Mouse (Mus musculus) heart, postnatal 14 days (tissue): ENCODE results near the gene Rarb. TPM values are rescaled to one million over a fixed set of nuclear protein-coding genes. Genes with fewer than 3 reads are reported as not detected.
A peak's percentile ranks its signal among the peaks of the same experiment; 100 is the strongest.

Experiments used
- DNase-seq, 2 experiments: peaks; one replicate each; pipeline ENCODE4 v3.0.0; 2021 to 2022
- intact Hi-C: fragments of 180-260 bp; cut with DNase I; formaldehyde crosslinking; loops from one replicate; pipeline ENCODE4 v1.15.1; 2025
- total RNA-seq, 2 experiments: library from RNA; stranded (reverse); gene quantifications; 2 replicates each; pipeline ENCODE4 v1.2.3; 2021

Rarb gene
- total RNA-seq, 2 experiments from 2014 or later = 15.8 to 18.6 TPM

- DNase-seq = no peak
- intact Hi-C loops = loop anchor here (10.0 kb wide), 1 partner anchor 304 kb away; no protein-coding TSS in a partner anchor
These were observed 80.4 kb downstream of the Rarb start for GRCm38 (mm10) chr14:16738538-16738937.

GRCm38 (mm10) chr14:16737781-16738180 is 81.2 kb downstream of the Rarb start:
- intact Hi-C loops = loop anchor here (10.0 kb wide), 1 partner anchor 303 kb away; no protein-coding TSS in a partner anchor

GRCm38 (mm10) chr14:16735331-16736012 is 83.5 kb downstream of the Rarb start:
- intact Hi-C loops = loop anchor here (10.0 kb wide), 1 partner anchor 301 kb away; no protein-coding TSS in a partner anchor
- no peak for DNase-seq

More at GRCm38 (mm10) chr14:16737781-16738180, 81.2 kb downstream of the Rarb start:
- no peak for DNase-seq

- DNase-seq = no peak
- intact Hi-C loops = loop anchor here (10.0 kb wide), 1 partner anchor 299 kb away; no protein-coding TSS in a partner anchor
These were observed 85.2 kb downstream of the Rarb start for GRCm38 (mm10) chr14:16733595-16734298.

GRCm38 (mm10) chr14:16732054-16732453 is 86.9 kb downstream of the Rarb start:
- intact Hi-C loops = loop anchor here (10.0 kb wide), 1 partner anchor 297 kb away; no protein-coding TSS in a partner anchor
- DNase-seq = no peak

GRCm38 (mm10) chr14:16728175-16728838 is 90.6 kb downstream of the Rarb start:
- intact Hi-C loops = no loop called here
- DNase-seq = no peak

- intact Hi-C loops = no loop called here
- DNase-seq = no peak
These were observed 95.0 kb downstream of the Rarb start for GRCm38 (mm10) chr14:16723991-16724390.

- intact Hi-C loops = no loop called here
- DNase-seq = no peak
These were observed 101.1 kb downstream of the Rarb start for GRCm38 (mm10) chr14:16717821-16718220.

- intact Hi-C loops = no loop called here
- DNase-seq = no peak
These were observed 104.5 kb downstream of the Rarb start for GRCm38 (mm10) chr14:16714344-16714955.

- intact Hi-C loops = no loop called here
- DNase-seq = no peak
These were observed 105.2 kb downstream of the Rarb start for GRCm38 (mm10) chr14:16713773-16714172.

- DNase-seq = no peak
- intact Hi-C loops = no loop called here
These were observed 119.7 kb downstream of the Rarb start for GRCm38 (mm10) chr14:16699228-16699627.

GRCm38 (mm10) chr14:16695453-16696120 is 123.4 kb downstream of the Rarb start:
- intact Hi-C loops = no loop called here
- DNase-seq = peak; percentile 21 to 22

- intact Hi-C loops = no loop called here
These were observed 140.6 kb downstream of the Rarb start for GRCm38 (mm10) chr14:16678335-16678734.

GRCm38 (mm10) chr14:16677081-16677480 is 141.9 kb downstream of the Rarb start:
- DNase-seq = no peak
- intact Hi-C loops = no loop called here

More at GRCm38 (mm10) chr14:16678335-16678734, 140.6 kb downstream of the Rarb start:
- no peak for DNase-seq

GRCm38 (mm10) chr14:16670571-16670970 is 148.4 kb downstream of the Rarb start:
- intact Hi-C loops = no loop called here
- no peak for DNase-seq

GRCm38 (mm10) chr14:16639153-16639943 is 179.6 kb downstream of the Rarb start:
- intact Hi-C loops = no loop called here
- DNase-seq = no peak

- intact Hi-C loops = no loop called here
These were observed 205.0 kb downstream of the Rarb start for GRCm38 (mm10) chr14:16613975-16614374.

GRCm38 (mm10) chr14:16605480-16605879 is 213.5 kb downstream of the Rarb start:
- intact Hi-C loops = no loop called here
- DNase-seq = no peak

More at GRCm38 (mm10) chr14:16613975-16614374, 205.0 kb downstream of the Rarb start:
- no peak for DNase-seq

GRCm38 (mm10) chr14:16604469-16605064 is 214.4 kb downstream of the Rarb start:
- no peak for DNase-seq
- intact Hi-C loops = no loop called here
